Mouse (Mus musculus) erythroblast, embryonic 14.5 days (primary cell): ENCODE data around the gene Stil.

Source experiments
- GATA1 ChIP-seq: IDR thresholded peaks from 2 replicates; pipeline ENCODE4 v1.6.1; 2012; ENCODE audit warnings: low read length, inconsistent platforms, mixed read lengths
- TAL1 ChIP-seq: IDR thresholded peaks from 3 replicates; pipeline ENCODE4 v1.6.1; 2012; ENCODE audit warnings: low read length, inconsistent platforms, mixed read lengths

DNA sequence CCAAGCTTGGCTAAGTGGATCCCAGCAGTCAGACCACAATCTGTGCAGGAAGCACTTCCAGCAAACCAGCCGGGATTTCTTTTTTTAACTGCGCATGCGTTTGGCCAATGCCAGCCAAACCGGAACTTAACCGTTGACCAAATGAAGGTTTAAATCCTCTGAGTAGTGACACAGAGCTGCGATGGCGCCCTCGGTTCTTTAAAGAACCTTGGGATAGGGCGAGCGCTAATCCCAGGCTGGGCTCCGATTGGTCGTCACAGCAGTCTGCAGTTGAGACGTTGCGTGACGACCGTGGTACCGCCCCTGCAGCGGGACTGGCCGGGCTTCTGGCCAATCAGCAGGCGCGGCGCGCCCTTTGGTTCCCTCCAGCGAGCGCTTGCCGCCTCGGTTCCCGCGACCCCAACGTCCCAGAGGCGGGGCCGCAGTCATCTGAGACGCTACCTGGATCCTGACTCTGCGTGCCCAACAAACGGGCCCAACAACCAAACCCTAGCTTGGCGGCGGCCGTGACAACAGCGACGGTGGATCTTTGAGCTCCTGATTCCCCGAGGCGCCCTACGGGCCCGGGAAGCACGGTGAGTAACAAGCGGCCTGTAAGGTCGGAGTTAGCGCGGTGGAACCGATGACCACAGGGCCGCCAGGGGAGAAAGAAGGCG, at the start of gene Stil:
- TF ChIP-seq GATA1 (no peak), TAL1 (no peak)
